Mouse (Mus musculus): ENCODE measurements at regions not wholly inside any gene's neighbourhood (a gene's known extent, or its start where the extent isn't known, plus 50 kb on each side); places are given as distances from the start of the nearest gene placed in this dataset.

DNA sequence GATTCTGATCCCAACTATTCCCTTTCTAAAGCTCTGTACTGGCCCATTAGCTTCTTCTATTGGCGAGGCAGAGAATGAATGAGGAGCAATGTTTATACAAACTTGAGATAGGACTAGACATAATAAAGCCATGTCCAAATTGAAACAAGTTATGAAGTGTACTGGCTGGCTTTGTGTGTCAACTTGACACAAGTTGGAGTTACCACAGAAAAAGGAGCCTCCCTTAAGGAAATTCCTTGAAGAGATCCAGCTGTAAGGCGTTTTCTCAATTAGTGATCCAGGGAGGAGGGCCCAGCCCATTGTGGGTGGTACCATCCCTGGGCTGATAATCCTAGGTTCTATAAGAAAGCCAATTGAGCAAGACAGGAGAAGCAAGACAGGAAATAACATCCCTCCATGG, 135.9 kb upstream of the Cr2 start:
- no peak for DNase-seq

DNA sequence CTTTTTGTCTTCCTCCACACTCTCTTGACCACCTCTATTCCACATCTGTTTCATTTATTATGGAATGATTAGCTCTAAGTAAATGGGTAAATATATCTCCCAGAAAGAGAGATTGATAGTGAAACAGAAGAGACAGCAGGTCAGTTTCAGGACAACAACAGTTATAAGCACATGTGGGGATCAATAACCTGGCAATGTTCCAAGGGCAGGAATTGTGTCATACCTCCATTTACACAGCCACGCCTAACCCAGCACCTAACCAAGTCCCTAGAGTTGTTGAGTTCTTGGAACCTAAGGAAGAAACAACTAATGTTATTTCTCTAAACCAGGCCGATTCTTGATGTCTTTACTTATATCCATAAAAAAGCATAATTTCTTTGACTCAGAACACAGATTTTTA, 108.6 kb upstream of the Cr2 start:
- no peak for DNase-seq

DNA sequence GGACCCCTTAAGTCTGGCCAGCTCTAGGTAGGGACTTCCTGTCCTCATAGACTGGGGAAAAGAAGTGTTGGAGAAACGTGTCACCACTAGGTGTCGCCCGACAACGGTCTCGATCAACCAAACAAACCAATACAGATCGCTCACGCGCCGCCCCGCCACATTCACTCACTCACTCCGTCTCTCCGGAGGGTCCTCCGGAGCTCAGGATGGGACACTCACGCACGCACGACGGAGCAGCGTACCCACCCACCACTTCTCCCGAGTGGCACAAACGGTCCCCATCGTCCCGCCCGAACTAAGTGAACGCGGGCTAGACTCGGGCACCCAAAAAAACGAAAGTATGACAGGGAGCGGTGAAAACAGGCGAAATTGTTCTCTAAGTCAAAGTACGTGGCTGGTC, 65.0 kb upstream of the Cr2 start:
- peak; percentile 100 for DNase-seq

DNA sequence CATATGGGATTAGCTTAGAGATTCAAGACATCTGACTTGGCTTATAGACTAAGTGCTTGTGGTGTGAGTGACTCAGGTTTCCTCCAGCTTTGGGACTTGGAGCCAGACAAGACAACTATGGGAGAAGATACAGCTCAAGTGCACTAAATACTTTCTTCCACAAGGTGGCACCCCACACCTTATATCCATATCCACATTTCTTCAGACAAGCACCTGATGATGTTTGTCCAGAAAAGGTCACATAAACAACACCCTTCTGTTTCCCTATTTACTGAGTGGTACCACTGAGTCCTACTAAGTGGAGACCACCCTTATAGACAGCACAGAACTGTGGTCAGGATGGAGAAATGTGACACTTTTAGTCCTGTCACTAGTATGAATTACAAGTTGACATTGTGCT, 56.1 kb upstream of the Cr2 start:
- DNase-seq: peak; percentile 43

DNA sequence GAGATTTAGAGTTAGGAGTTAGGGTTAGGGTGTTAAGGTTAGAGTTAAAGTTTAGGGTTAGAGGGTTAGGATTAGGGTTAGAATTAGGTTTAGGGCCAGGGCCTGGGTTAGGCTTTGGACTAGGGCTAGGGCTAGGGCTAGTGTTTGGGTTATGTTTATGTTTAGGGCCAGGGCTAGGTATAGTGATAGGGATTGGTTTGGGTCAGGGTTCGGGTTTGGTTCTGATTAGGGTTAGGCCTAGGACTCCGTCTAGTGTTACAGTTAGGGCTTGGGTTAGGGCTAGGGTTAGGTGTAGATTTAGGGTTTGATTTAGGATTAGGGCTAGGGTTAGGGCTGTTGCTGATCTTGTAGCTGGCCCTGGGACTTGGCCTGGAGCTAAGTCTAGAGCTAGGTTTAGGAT, 50.5 kb upstream of the Cr2 start:
- no peak for DNase-seq

All from lung, postnatal 14 days (tissue).